Comparison of ENCODE assay signal across 8 mouse cellular contexts in the genomic region with DNA sequence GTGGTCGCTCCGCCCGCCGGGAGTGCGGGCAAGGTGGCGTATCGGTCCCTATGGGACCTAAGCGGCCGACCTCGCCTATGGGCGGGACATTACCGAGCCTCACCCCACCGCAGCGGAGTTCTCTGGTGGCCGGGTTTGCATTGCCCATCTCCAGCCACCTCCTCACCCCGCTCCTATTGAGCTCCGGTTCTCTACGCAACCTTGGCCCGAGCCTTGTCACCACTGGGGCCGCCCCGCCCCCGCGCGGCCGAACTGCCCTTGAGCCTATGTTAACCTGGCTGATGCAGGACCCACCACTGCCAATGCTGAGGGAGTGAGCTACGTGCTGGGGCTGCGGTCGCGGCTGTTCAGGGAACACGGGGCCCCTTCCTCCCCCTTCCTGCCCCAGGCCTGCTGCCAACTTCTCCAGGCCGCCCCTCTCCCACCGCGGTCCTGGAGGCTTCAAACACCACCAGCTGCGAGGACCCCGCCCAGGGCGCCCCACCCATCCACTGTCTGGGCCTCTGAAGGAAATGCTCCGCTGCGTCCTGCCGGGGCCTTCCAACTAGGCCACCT. TPM values are rescaled to one million over a fixed set of nuclear protein-coding genes. Genes with fewer than 3 reads are reported as not detected.
DNase-seq lines count a peak whose midpoint lies in the region; ATAC-seq and TF ChIP-seq lines count a peak whose summit lies in the region.

No protein-coding gene starts in this region.

- H3K9me3 ChIP-seq in forebrain, embryonic 10.5 days, result no peaks in the 10 kb centered on the region
- no peaks in the 10 kb centered on the region for H3K9me3 ChIP-seq in stomach, embryonic 16.5 days (replicated peaks; ENCODE audit: control insufficient read depth, low read length)

- DNase-seq in layer of hippocampus, adult 2 months (ENCODE audit: low spot score in 2 of 2), result peak; percentile 37 to 42
- no peak for DNase-seq in layer of hippocampus, postnatal 10 days (ENCODE audit: low spot score in 2 of 2)
- DNase-seq in forebrain, embryonic 10.5 days (ENCODE audit: extremely low spot score, low spot score), result peak; percentile 72
- DNase-seq in heart, postnatal 14 days, result peak; percentile 83 to 84
- DNase-seq in kidney, postnatal 4 days, result peak; percentile 79 to 87

- WGBS in bone marrow, adult 2 months, result under 1% methylated on average over 39 of the region's 39 CpGs
- WGBS in forebrain, embryonic 10.5 days, result under 1% methylated on average over 39 of the region's 39 CpGs
- under 1% methylated on average over 39 of the region's 39 CpGs for WGBS in stomach, embryonic 16.5 days

- H3K27ac ChIP-seq in layer of hippocampus, adult 2 months, result peak overlapping the region; percentile 100
- peak overlapping the region; percentile 99 for H3K27ac ChIP-seq in bone marrow, adult 2 months (ENCODE audit: control insufficient read depth, insufficient read depth, low read depth, low read length, poor library complexity)
- H3K27ac ChIP-seq in forebrain, embryonic 10.5 days, result peak overlapping the region; percentile 95
- H3K27ac ChIP-seq in stomach, embryonic 16.5 days (ENCODE audit: low read length), result peak overlapping the region; percentile 99

- intact Hi-C loops in heart, postnatal 14 days (cut with DNase I), result loop anchor here (10.0 kb wide), 1 partner anchor 215 kb away; a partner anchor contains a TSS

- peak; percentile 45 for ATAC-seq in megakaryocyte-erythroid progenitor cell, adult 5-6 weeks (replicated peaks; ENCODE audit: low FRiP score, low TSS enrichment, poor library complexity, severe bottlenecking)
- peak; percentile 59 for ATAC-seq in stomach, embryonic 16.5 days (ENCODE audit: insufficient read depth, low FRiP score)

- peak; percentile 29; the same call in 1 of the 2 replicates for TF ChIP-seq POLR2A in bone marrow, adult 2 months (IDR thresholded peaks at IDR 0.05; ENCODE audit: borderline replicate concordance, control insufficient read depth, low read depth, low read length)

- H3K27me3 ChIP-seq in forebrain, embryonic 10.5 days (ENCODE audit: poor library complexity, severe bottlenecking), result peaks cover 20% of the 10 kb centered on the region
- no peaks in the 10 kb centered on the region for H3K27me3 ChIP-seq in stomach, embryonic 16.5 days (ENCODE audit: control insufficient read depth, insufficient read depth, low read length)

- peaks cover 8% of the 10 kb centered on the region for H3K4me1 ChIP-seq in bone marrow, adult 2 months (ENCODE audit: control insufficient read depth, insufficient read depth, low read length)
- peaks cover 47% of the 10 kb centered on the region for H3K4me1 ChIP-seq in forebrain, embryonic 10.5 days
- peaks cover 16% of the 10 kb centered on the region for H3K4me1 ChIP-seq in stomach, embryonic 16.5 days (ENCODE audit: control insufficient read depth, insufficient read depth, low read length)

- peak overlapping the region; percentile 85 for H3K4me2 ChIP-seq in stomach, embryonic 16.5 days (ENCODE audit: low read depth, low read length)

- TF ChIP-seq CTCF in layer of hippocampus, adult 2 months (conservative IDR thresholded peaks at IDR 0.05), result peak; percentile 36
- peak; percentile 38; the same call in 1 of the 2 replicates for TF ChIP-seq CTCF in bone marrow, adult 2 months (IDR thresholded peaks at IDR 0.05; ENCODE audit: control insufficient read depth, insufficient read depth, low read length)

- peak overlapping the region; percentile 92 for H3K9ac ChIP-seq in stomach, embryonic 16.5 days (ENCODE audit: low read length)

- peak overlapping the region; percentile 94 for H3K4me3 ChIP-seq in layer of hippocampus, adult 2 months
- H3K4me3 ChIP-seq in bone marrow, adult 2 months (replicated peaks; ENCODE audit: control insufficient read depth, low read depth, low read length), result peak overlapping the region; percentile 75
- H3K4me3 ChIP-seq in forebrain, embryonic 10.5 days, result peak overlapping the region; percentile 93
- peak overlapping the region; percentile 78 for H3K4me3 ChIP-seq in stomach, embryonic 16.5 days (replicated peaks; ENCODE audit: low read length)

- H3K36me3 ChIP-seq in forebrain, embryonic 10.5 days (replicated peaks), result no peaks in the 10 kb centered on the region
- no peaks in the 10 kb centered on the region for H3K36me3 ChIP-seq in stomach, embryonic 16.5 days (ENCODE audit: control insufficient read depth, insufficient read depth, low read length)

RNA-seq across cellular contexts. Expression of a gene that starts 0.8 kb away (rescaled TPM):
- total RNA-seq in layer of hippocampus, adult 2 months (2021), result 100 to 1,000 TPM; 200 to 216 TPM
- 100 to 1,000 TPM; 129 to 136 TPM for total RNA-seq in layer of hippocampus, postnatal 10 days (2021)
- polyA plus RNA-seq in bone marrow, adult 2 months (2011; ENCODE audit: insufficient read depth, insufficient read length, low replicate concordance, missing spikeins), result 38.0 and 58.7 TPM in 2 replicates
- 23.1 and 23.8 TPM in 2 replicates for polyA plus RNA-seq in forebrain, embryonic 10.5 days (2016; fragmentation: Nextera tagmentation; extraction: Ambion mirVana)
- 10 to 100 TPM; 93.5 to 97.3 TPM for total RNA-seq in heart, postnatal 14 days (2021)
- total RNA-seq in megakaryocyte-erythroid progenitor cell, adult 5-6 weeks (2014; fragmentation: Nextera tagmentation), result 36.6 and 56.3 TPM in 2 replicates
- total RNA-seq in megakaryocyte-erythroid progenitor cell, adult 5-6 weeks (2017), result 14.7 and 17.3 TPM in 2 replicates
- 29.1 and 30.8 TPM in 2 replicates for polyA plus RNA-seq in stomach, embryonic 16.5 days (2015; fragmentation: Nextera tagmentation; extraction: Ambion mirVana)

RNA-seq across cellular contexts. Expression of a gene that starts 22.8 kb away (rescaled TPM):
- total RNA-seq in layer of hippocampus, adult 2 months (2021), result not detected
- total RNA-seq in layer of hippocampus, postnatal 10 days (2021), result not detected
- not detected in 2 replicates for polyA plus RNA-seq in bone marrow, adult 2 months (2011; ENCODE audit: insufficient read depth, insufficient read length, low replicate concordance, missing spikeins)
- 0.21 TPM in 1 of 2 replicates, not detected in the other for polyA plus RNA-seq in forebrain, embryonic 10.5 days (2016; fragmentation: Nextera tagmentation; extraction: Ambion mirVana)
- total RNA-seq in heart, postnatal 14 days (2021), result not detected
- not detected in 2 replicates for total RNA-seq in megakaryocyte-erythroid progenitor cell, adult 5-6 weeks (2014; fragmentation: Nextera tagmentation)
- total RNA-seq in megakaryocyte-erythroid progenitor cell, adult 5-6 weeks (2017), result 0.15 TPM in 1 of 2 replicates, not detected in the other
- not detected in 2 replicates for polyA plus RNA-seq in stomach, embryonic 16.5 days (2015; fragmentation: Nextera tagmentation; extraction: Ambion mirVana)

Comparison
In these comparisons a context has a peak if more than half of its experiments do, and no peak if none do; other contexts are left out.
1. DNase-seq: peak in layer of hippocampus, adult 2 months (2 of 2), forebrain, embryonic 10.5 days (single experiment), heart, postnatal 14 days (2 of 2) and kidney, postnatal 4 days (2 of 2); none in layer of hippocampus, postnatal 10 days (0 of 2).
2. Peak in every context shown above with its lines, with median percentiles within 50 percentile points of each other: H3K27ac ChIP-seq and H3K4me3 ChIP-seq.